Mouse (Mus musculus) left cerebral cortex, adult 2 months (tissue): ENCODE measurements around the gene Card10. TPM values are rescaled to one million over a fixed set of nuclear protein-coding genes. Genes with fewer than 3 reads are reported as not detected.
A peak's percentile ranks its signal among the peaks of the same experiment; 100 is the strongest.

Experiments used
- DNase-seq, 2 experiments: peaks; one replicate each; pipeline ENCODE4 v3.0.0; 2021 to 2022; ENCODE audit warnings: low spot score in 2 of 2, mixed read lengths in 1 of 2; ENCODE audit errors: extremely low spot score in 1 of 2
- H3K27ac ChIP-seq: fragments of 200-600 bp; 2 replicates; pipeline ENCODE4 v1.8.1; 2022
- H3K4me3 ChIP-seq: fragments of 200-600 bp; 2 replicates; pipeline ENCODE4 v1.8.1; 2022
- CTCF ChIP-seq: fragments of 200-600 bp; IDR thresholded peaks from 2 replicates; pipeline ENCODE4 v1.8.1; 2022; ENCODE audit warnings: antibody characterized with exemption, mild to moderate bottlenecking, moderate library complexity
- intact Hi-C: fragments of 180-260 bp; cut with DNase I; formaldehyde crosslinking; loops from one replicate; pipeline ENCODE4 v1.15.1; 2025
- total RNA-seq, 2 experiments: library from RNA; stranded (reverse); gene quantifications; 2 replicates each; pipeline ENCODE4 v1.2.3; 2021

Card10 gene
- total RNA-seq, 2 experiments from 2014 or later = 4.8 TPM

DNA sequence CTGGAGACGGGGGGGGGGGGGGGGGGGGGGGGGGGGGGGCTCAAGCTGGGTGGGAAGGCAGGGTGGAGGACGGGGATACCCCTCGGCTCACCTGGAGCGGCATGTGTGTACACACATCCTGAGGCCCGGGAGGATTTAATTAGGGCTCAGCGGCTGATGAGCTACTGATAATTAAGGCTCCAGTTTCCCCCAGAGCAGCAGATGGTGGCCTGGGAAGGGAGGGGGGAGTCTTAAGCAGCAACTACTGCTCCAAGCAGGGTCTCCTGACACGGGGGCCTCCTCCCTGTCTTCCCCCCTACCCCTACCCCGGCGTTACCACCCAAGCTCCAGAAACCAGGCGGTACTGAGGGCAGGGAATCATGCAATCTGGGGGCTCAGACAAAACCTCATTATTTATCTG, 39.6 kb downstream of the Card10 start:
- Histone ChIP-seq H3K4me3 (no peak overlapping the region), H3K27ac (no peak overlapping the region)
- no peak for TF ChIP-seq CTCF
- intact Hi-C loops = no loop called here
- no peak for DNase-seq

DNA sequence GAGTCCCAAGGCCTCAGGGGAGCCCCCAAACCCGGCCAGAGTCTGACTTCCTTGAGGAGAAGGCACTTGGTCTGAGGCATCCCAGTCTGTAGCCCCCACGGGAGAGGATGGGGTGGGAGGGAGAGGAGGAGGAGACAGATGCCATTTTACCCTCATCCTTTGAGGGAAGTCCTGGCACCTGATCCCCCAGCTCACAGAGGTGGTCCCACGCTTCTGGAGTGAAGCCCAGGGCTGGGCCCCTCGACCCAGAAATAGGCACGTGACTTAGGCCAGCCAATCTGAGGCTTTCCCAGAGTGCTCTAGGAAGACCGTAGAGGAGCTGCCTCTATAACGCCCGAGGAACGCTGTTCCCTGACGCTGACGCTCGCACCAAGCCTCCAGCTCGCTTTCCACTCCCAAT, 41.7 kb downstream of the Card10 start:
- DNase-seq = no peak
- intact Hi-C loops = no loop called here
- no peak overlapping the region for H3K27ac ChIP-seq
- no peak for TF ChIP-seq CTCF
- H3K4me3 ChIP-seq = no peak overlapping the region

DNA sequence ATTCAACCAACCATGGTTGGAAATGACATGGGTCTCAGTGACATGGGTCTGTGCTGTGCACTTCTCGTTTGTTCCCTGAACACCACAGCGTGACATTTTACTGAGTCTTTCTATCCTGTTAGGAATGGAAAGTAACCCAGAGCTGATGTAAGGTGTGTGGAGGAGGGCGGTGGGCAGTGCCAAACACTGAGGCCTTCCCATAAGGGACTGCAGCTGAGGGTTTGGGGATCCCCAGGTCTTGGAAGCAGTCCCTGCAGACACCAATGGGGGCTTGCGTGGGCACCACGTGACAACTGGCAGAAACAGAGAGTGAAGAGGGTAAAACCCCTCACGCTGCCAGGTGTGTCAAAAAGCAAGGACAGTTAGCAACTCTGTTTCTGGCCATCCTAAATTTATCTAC, 44.7 kb downstream of the Card10 start:
- Histone ChIP-seq H3K4me3 (no peak overlapping the region), H3K27ac (no peak overlapping the region)
- no peak for TF ChIP-seq CTCF
- intact Hi-C loops = no loop called here
- DNase-seq = no peak

DNA sequence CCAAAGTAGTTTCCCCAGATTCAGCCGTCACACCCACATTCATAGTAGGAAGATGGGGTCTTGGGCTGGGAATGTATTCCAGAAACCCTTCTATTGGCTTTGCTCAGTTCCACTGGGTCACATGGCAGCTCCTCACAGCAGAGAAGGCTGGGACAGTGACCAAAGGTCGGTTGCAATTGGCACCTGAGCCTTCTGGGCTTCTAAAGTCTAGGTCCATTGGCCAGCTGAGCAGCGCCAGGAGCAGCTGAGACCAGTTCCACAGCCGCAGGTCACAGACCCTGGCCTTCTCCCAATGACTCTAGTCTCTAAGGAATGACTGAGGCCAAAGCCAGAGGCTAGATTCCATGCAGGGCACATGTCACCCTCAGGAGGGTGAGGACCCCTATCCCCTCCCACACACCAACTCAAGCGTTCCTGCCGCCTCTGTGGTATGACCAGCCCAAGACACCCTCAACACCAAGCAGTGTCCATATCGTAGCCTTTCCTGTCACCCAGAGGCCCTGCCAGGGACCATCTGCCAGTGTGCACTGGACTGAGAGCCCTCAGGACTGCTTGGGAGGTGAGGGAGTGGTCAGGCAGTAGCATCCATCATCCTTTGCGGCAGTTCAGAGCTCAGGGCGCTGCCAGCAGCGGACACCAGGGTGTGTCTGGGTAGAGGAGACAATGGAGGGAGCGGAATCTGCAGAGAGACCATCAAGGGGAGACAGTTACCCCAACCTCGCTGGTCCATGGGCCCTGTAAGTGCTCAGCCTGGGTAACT, 46.7 kb downstream of the Card10 start:
- H3K4me3 ChIP-seq = no peak overlapping the region
- DNase-seq = no peak
- no peak for TF ChIP-seq CTCF
- intact Hi-C loops = no loop called here
- H3K27ac ChIP-seq = no peak overlapping the region

DNA sequence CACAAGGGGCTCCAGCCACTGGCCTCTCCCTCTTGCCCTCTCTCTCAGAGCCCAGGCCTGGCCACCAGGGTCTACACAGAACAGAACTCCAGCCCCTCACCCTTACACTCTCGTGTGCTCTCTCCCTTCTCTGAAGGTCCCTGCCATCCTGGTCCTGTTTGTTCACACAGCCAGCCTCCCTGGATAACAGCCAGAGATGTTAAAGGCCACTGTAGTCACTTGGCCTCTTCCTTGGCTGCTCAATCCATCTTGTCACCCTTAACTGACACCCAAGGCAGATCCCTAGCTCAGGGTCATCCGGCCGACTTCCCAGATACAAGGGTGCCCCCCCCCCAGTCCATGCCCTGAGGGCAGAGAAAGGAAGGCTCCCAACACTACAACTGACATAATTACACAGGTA, 47.6 kb downstream of the Card10 start:
- intact Hi-C loops = no loop called here
- no peak overlapping the region for H3K27ac ChIP-seq

DNA sequence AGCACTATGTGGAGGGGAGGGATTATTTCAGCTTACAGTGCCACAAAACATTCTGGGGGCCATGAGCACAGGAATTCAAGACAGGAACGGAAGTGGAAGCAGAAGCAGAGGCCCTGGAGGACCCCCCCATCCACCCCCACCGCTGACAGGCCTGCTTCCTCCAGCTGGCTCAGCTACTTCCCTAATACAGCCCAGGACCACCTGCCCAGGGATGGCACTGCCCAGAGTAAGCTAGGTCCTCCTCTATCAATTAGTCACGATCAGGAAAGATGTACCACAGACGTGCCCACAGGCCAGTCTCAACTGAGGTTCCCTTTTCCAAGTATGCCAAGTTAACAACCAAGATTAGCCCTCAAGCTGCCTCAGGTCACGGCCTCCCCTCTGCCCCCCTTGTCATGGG, 48.7 kb downstream of the Card10 start:
- DNase-seq = no peak
- H3K27ac ChIP-seq = no peak overlapping the region
- no peak overlapping the region for H3K4me3 ChIP-seq
- intact Hi-C loops = no loop called here
- TF ChIP-seq CTCF = no peak

More for the DNA sequence above, 47.6 kb downstream of the Card10 start:
- TF ChIP-seq CTCF = no peak
- no peak for DNase-seq
- no peak overlapping the region for H3K4me3 ChIP-seq

DNA sequence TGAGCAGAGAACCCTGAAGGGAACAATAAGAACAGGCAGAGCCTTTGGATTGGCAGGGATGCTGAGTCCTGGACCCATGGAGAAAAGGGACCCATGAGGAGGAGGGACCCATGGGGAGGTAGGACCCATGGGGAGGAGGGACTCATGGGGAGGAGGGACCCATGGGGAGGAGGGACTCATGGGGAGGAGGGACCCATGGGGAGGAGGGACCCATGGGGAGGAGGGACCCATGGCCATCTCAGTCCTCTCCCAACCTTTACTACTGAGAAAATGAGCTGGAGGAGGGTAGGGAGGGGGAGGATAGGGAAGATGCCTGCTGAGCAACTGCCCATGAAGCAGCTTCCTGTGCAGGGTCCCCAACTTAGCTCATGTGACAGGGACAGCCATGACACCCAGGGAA, 49.9 kb downstream of the Card10 start:
- H3K27ac ChIP-seq = no peak overlapping the region
- TF ChIP-seq CTCF = no peak
- no peak overlapping the region for H3K4me3 ChIP-seq
- no peak for DNase-seq
- intact Hi-C loops = no loop called here

DNA sequence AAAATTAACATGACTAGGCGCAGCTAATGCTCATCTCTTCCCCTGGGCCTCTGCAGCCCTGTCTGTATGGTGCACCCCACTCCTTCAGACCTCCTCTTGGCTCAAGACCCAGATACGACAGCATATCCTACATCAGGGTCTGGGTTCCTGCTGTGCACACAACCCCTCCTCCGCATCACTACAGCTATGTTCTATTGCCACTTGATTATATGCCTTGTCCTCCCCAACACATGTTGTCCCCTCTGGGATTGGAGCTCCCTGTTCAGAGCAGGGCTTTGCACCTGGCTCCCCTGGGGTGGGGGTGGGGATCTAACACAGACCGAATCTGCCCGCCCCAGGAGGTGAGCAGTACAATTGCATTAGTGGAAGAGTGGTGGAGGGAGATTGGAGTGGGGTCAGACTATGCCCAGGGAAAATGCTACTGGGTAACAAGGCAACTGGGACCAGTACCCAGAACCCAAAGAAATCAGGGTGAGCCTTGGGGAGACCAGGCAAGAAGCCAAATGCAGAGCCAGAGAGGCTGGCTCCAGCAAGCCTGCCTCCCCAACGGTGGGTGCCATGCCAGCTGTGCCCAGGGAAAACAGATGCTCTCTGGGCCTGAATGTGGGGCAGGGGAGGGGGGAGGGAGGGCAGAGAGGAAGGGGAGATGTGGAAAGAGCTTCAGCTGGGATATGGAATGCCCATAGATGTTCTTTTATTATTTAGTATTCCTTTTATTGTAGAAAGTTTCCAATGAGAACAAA, 52.1 kb downstream of the Card10 start:
- TF ChIP-seq CTCF = no peak
- intact Hi-C loops = no loop called here
- DNase-seq = no peak
- no peak overlapping the region for H3K27ac ChIP-seq
- no peak overlapping the region for H3K4me3 ChIP-seq

DNA sequence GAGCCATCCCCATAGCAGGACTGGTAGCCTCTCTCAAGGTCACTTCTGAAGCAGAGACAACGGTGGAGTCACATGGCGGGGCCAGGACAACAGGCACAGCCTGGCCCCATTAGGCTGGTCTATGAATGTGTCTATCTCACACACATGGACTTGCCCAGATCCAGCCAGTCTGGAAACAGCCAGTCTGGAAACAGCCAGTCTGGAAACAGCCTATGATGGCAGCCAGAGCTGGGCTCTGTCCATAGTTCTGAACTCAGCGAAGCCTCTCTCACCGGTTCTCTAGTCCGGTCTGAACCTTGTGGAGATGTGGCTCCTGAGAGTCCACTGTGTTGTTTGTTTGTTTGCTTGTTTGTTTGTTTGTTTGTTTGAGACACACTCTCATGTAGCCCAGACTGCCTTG, 53.0 kb downstream of the Card10 start:
- no peak overlapping the region for H3K27ac ChIP-seq
- no peak overlapping the region for H3K4me3 ChIP-seq
- DNase-seq = no peak
- no peak for TF ChIP-seq CTCF
- intact Hi-C loops = loop anchor here (10.0 kb wide), 1 partner anchor 305 kb away; no protein-coding TSS in a partner anchor

DNA sequence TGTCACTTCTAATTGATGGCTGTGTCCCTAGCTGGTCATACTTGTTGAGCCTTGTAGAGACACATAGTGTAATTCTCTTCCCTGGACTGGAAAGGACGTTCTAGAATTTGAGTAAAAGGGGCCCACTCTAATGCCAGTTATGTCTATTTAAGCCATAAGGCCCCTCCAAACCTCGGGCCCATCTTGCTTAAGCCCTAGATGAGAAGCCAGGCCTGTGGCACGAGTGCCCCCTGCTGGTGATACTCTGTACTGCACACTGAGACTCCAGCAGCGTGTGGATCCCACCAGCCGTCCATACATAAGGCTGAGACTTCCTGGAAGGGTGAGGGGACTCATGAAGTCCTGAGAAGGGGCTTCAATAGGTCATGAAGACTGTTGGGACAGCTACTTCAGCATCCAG, 58.6 kb downstream of the Card10 start:
- peak; percentile 100 for TF ChIP-seq CTCF
- no peak overlapping the region for H3K27ac ChIP-seq

DNA sequence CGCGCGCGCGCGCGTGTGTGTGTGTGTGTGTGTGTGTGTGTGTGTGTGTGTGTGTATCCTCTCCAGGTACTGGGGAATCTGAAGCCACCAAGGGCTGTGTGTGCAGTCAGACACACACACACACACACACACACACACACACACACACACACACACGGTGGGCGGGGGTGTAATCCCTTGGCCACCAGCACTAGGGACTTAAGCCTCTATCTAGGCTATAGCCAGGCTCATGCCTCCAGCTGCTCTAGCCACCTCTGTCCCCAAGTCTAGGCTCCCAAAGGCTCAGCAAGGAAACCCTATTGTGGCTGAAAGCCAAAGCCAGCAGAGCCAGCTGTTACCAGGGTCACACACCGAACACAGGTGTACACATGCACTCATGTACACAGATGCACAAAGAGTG, 60.0 kb downstream of the Card10 start:
- no peak for DNase-seq
- Histone ChIP-seq H3K4me3 (no peak overlapping the region), H3K27ac (no peak overlapping the region)
- no peak for TF ChIP-seq CTCF
- intact Hi-C loops = loop anchor here (10.0 kb wide), 1 partner anchor 298 kb away; no protein-coding TSS in a partner anchor

More for the DNA sequence above, 58.6 kb downstream of the Card10 start:
- intact Hi-C loops = loop anchor here (1.0 to 10.0 kb wide), 4 partner anchors 23 to 299 kb away; no protein-coding TSS in a partner anchor
- no peak overlapping the region for H3K4me3 ChIP-seq
- peak; percentile 73 to 86 for DNase-seq

DNA sequence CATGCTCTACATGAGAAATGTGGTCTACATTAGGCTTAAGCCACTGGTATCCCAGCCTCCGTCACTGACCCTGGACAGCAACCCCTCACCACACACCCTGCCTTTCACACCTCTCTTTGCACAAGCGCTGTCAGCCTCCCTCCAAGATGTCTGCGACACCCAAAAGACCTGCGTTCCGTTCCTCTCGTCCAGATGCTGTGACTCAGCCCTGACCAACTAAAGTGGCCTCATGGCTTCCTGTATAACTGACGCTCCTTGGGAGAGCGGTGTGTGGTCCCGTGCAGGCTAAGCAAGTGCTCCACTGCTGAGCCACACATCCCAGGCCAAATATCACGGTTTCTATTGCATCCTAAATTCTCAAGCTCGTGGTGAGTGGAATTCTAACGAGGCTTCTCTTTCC, 62.2 kb downstream of the Card10 start:
- Histone ChIP-seq H3K4me3 (no peak overlapping the region), H3K27ac (no peak overlapping the region)
- no peak for TF ChIP-seq CTCF
- intact Hi-C loops = loop anchor here (10.0 kb wide), 1 partner anchor 296 kb away; no protein-coding TSS in a partner anchor
- no peak for DNase-seq
